Mouse (Mus musculus) forebrain, embryonic 12.5 days (tissue): ENCODE results near the gene Adgre4. TPM values are rescaled to one million over a fixed set of nuclear protein-coding genes. Genes with fewer than 3 reads are reported as not detected.

Experiments used
- ATAC-seq: fragments of 200-750 bp; cut with Nextera tagmentation; 2 replicates; pipeline ENCODE4 v1.8.0; 2017; ENCODE audit warnings: moderate TSS enrichment; ENCODE audit not compliant: low FRiP score
- H3K27ac ChIP-seq: fragments of 300-500 bp; sonication (generic); 2 replicates; pipeline ENCODE4 v1.5.1; 2016; ENCODE audit warnings: mild to moderate bottlenecking
- H3K27me3 ChIP-seq: fragments of 300-500 bp; sonication (generic); 2 replicates; pipeline ENCODE4 v1.6.1; 2016; ENCODE audit warnings: mild to moderate bottlenecking
- H3K36me3 ChIP-seq: fragments of 300-500 bp; sonication (generic); replicated peaks from 2 replicates; pipeline ENCODE4 v1.6.1; 2016; ENCODE audit warnings: mild to moderate bottlenecking
- H3K4me1 ChIP-seq: fragments of 300-500 bp; sonication (generic); 2 replicates; pipeline ENCODE4 v1.6.1; 2016
- H3K4me2 ChIP-seq: fragments of 300-500 bp; sonication (generic); 2 replicates; pipeline ENCODE4 v1.6.1; 2016; ENCODE audit warnings: mild to moderate bottlenecking, moderate library complexity
- H3K4me3 ChIP-seq: fragments of 300-500 bp; sonication (generic); replicated peaks from 2 replicates; pipeline ENCODE4 v1.5.1; 2016; ENCODE audit warnings: mild to moderate bottlenecking
- H3K9ac ChIP-seq: fragments of 300-500 bp; sonication (generic); 2 replicates; pipeline ENCODE4 v1.6.1; 2016; ENCODE audit warnings: mild to moderate bottlenecking
- H3K9me3 ChIP-seq: fragments of 300-500 bp; sonication (generic); 2 replicates; pipeline ENCODE4 v1.6.1; 2016
- WGBS: fragments of 180-500 bp; shearing (Covaris S2); methylation state at CpG from one replicate; pipeline ENCODE4 v1.1.7; 2016; 5-methylcytosine and 5-hydroxymethylcytosine counted together
- polyA plus RNA-seq: library from polyadenylated mRNA; unstranded; fragments of >200 nt; fragmentation: Nextera tagmentation; extraction: Ambion mirVana; gene quantifications from 2 replicates; pipeline ENCODE4 v1.2.1, GENCODE M21; 2016

Gene Adgre4
- not detected in 2 replicates for polyA plus RNA-seq

- no peaks in the 10 kb centered on the region for H3K9me3 ChIP-seq
- no peak for ATAC-seq
- H3K36me3 ChIP-seq = no peaks in the 10 kb centered on the region
- H3K4me3 ChIP-seq = no peak within 1 kb of the TSS
- H3K4me1 ChIP-seq = no peaks in the 10 kb centered on the region
- H3K27ac ChIP-seq = no peak within 1 kb of the TSS
- H3K4me2 ChIP-seq = no peak within 1 kb of the TSS
- 67% methylated on average over 2 of the region's 2 CpGs for WGBS
- H3K9ac ChIP-seq = no peak within 1 kb of the TSS
- no peaks in the 10 kb centered on the region for H3K27me3 ChIP-seq
Measured at GRCm38 (mm10) chr17:55749786-55750185, at the start of gene Adgre4. Gene Adgre4, plus strand, starts transcription at chr17:55749984.

GRCm38 (mm10) chr17:55702161-55702820 lies 47.5 kb upstream of the Adgre4 start:
- Histone ChIP-seq H3K4me3 (no peak overlapping the region), H3K27ac (no peak overlapping the region), H3K4me2 (no peak overlapping the region), H3K9me3 (no peaks in the 10 kb centered on the region), H3K4me1 (no peaks in the 10 kb centered on the region), H3K9ac (no peak overlapping the region), H3K36me3 (peaks cover 29% of the 10 kb centered on the region), H3K27me3 (no peaks in the 10 kb centered on the region)
- peak; percentile 80 for ATAC-seq
- 67% methylated on average over 3 of the region's 3 CpGs for WGBS

GRCm38 (mm10) chr17:55702865-55703264 lies 46.9 kb upstream of the Adgre4 start:
- no peak overlapping the region for H3K27ac ChIP-seq
- H3K4me1 ChIP-seq = no peaks in the 10 kb centered on the region
- 83% methylated on average over 5 of the region's 5 CpGs for WGBS
- H3K27me3 ChIP-seq = no peaks in the 10 kb centered on the region
- no peaks in the 10 kb centered on the region for H3K9me3 ChIP-seq
- no peak overlapping the region for H3K9ac ChIP-seq
- H3K4me2 ChIP-seq = no peak overlapping the region
- no peak for ATAC-seq
- no peak overlapping the region for H3K4me3 ChIP-seq
- peaks cover 23% of the 10 kb centered on the region for H3K36me3 ChIP-seq

GRCm38 (mm10) chr17:55711984-55712811 lies 37.6 kb upstream of the Adgre4 start, which contains the start of gene Pot1b:
Gene Pot1b, minus strand, starts transcription at chr17:55712628.
- Histone ChIP-seq H3K9me3 (no peaks in the 10 kb centered on the region), H3K9ac (peak within 1 kb of the TSS; percentile 74), H3K4me1 (no peaks in the 10 kb centered on the region; the same call in 1 of the 2 replicates), H3K4me3 (peak within 1 kb of the TSS; percentile 72), H3K27me3 (no peaks in the 10 kb centered on the region), H3K36me3 (peaks cover 8% of the 10 kb centered on the region; the same call in 1 of the 2 replicates), H3K4me2 (peak within 1 kb of the TSS; percentile 76), H3K27ac (peak within 1 kb of the TSS; percentile 68; the same call in 1 of the 2 replicates)
- WGBS = under 1% methylated on average over 37 of the region's 37 CpGs
- ATAC-seq = peak; percentile 99

GRCm38 (mm10) chr17:55721270-55721669 lies 28.5 kb upstream of the Adgre4 start:
- Histone ChIP-seq H3K4me3 (no peak overlapping the region), H3K4me1 (no peaks in the 10 kb centered on the region), H3K36me3 (no peaks in the 10 kb centered on the region), H3K9ac (no peak overlapping the region), H3K27ac (no peak overlapping the region), H3K9me3 (no peaks in the 10 kb centered on the region), H3K4me2 (no peak overlapping the region), H3K27me3 (no peaks in the 10 kb centered on the region)
- no peak for ATAC-seq
- 74% methylated on average over 1 of the region's 1 CpGs for WGBS

GRCm38 (mm10) chr17:55722250-55722649 lies 27.5 kb upstream of the Adgre4 start:
- Histone ChIP-seq H3K27me3 (no peaks in the 10 kb centered on the region), H3K36me3 (no peaks in the 10 kb centered on the region), H3K9ac (no peak overlapping the region), H3K4me1 (no peaks in the 10 kb centered on the region), H3K27ac (no peak overlapping the region), H3K4me3 (no peak overlapping the region), H3K4me2 (no peak overlapping the region), H3K9me3 (no peaks in the 10 kb centered on the region)
- no peak for ATAC-seq
- WGBS = 69% methylated on average over 2 of the region's 2 CpGs

GRCm38 (mm10) chr17:55726193-55726592 lies 23.6 kb upstream of the Adgre4 start:
- no peaks in the 10 kb centered on the region for H3K4me1 ChIP-seq
- no peaks in the 10 kb centered on the region for H3K9me3 ChIP-seq
- no peak for ATAC-seq
- H3K27ac ChIP-seq = no peak overlapping the region
- H3K9ac ChIP-seq = no peak overlapping the region
- H3K4me3 ChIP-seq = no peak overlapping the region
- WGBS = 69% methylated on average over 2 of the region's 2 CpGs
- H3K4me2 ChIP-seq = no peak overlapping the region
- H3K36me3 ChIP-seq = no peaks in the 10 kb centered on the region
- no peaks in the 10 kb centered on the region for H3K27me3 ChIP-seq

- 85% methylated on average over 1 of the region's 1 CpGs for WGBS
- no peaks in the 10 kb centered on the region for H3K9me3 ChIP-seq
- no peak overlapping the region for H3K4me2 ChIP-seq
- no peaks in the 10 kb centered on the region for H3K4me1 ChIP-seq
- no peak overlapping the region for H3K9ac ChIP-seq
- no peak overlapping the region for H3K4me3 ChIP-seq
- H3K27ac ChIP-seq = no peak overlapping the region
- no peaks in the 10 kb centered on the region for H3K36me3 ChIP-seq
- no peaks in the 10 kb centered on the region for H3K27me3 ChIP-seq
- no peak for ATAC-seq
Measured at GRCm38 (mm10) chr17:55736675-55737074, 13.1 kb upstream of the Adgre4 start.

GRCm38 (mm10) chr17:55751170-55751569 lies 1.4 kb downstream of the Adgre4 start:
- Histone ChIP-seq H3K4me2 (no peak overlapping the region), H3K9me3 (no peaks in the 10 kb centered on the region), H3K4me3 (no peak overlapping the region), H3K27me3 (no peaks in the 10 kb centered on the region), H3K36me3 (no peaks in the 10 kb centered on the region), H3K9ac (no peak overlapping the region), H3K4me1 (no peaks in the 10 kb centered on the region), H3K27ac (no peak overlapping the region)
- ATAC-seq = no peak
- 79% methylated on average over 2 of the region's 2 CpGs for WGBS

GRCm38 (mm10) chr17:55813642-55814041 lies 63.9 kb downstream of the Adgre4 start:
- no peaks in the 10 kb centered on the region for H3K9me3 ChIP-seq
- no peak overlapping the region for H3K4me3 ChIP-seq
- H3K4me1 ChIP-seq = no peaks in the 10 kb centered on the region
- H3K27ac ChIP-seq = no peak overlapping the region
- no peaks in the 10 kb centered on the region for H3K36me3 ChIP-seq
- no peaks in the 10 kb centered on the region for H3K27me3 ChIP-seq
- no peak overlapping the region for H3K9ac ChIP-seq
- no peak for ATAC-seq
- no peak overlapping the region for H3K4me2 ChIP-seq

- no peak for ATAC-seq
- 92% methylated on average over 4 of the region's 4 CpGs for WGBS
- Histone ChIP-seq H3K9me3 (no peaks in the 10 kb centered on the region), H3K4me1 (no peaks in the 10 kb centered on the region), H3K4me2 (no peak overlapping the region), H3K9ac (no peak overlapping the region), H3K36me3 (no peaks in the 10 kb centered on the region), H3K4me3 (no peak overlapping the region), H3K27me3 (no peaks in the 10 kb centered on the region), H3K27ac (no peak overlapping the region)
Measured at GRCm38 (mm10) chr17:55816853-55817252, 67.1 kb downstream of the Adgre4 start.

GRCm38 (mm10) chr17:55821566-55821965 lies 71.8 kb downstream of the Adgre4 start:
- Histone ChIP-seq H3K9me3 (0 out of 2 replicates have a peak, but pooled peaks cover 2% of the 10 kb centered on the region), H3K27me3 (no peaks in the 10 kb centered on the region), H3K27ac (no peak overlapping the region), H3K9ac (no peak overlapping the region), H3K4me1 (no peaks in the 10 kb centered on the region), H3K4me3 (no peak overlapping the region), H3K36me3 (no peaks in the 10 kb centered on the region), H3K4me2 (no peak overlapping the region)
- ATAC-seq = no peak
- WGBS = 89% methylated on average over 1 of the region's 1 CpGs
